Mouse (Mus musculus) embryonic facial prominence, embryonic 15.5 days (tissue): ENCODE data around the gene Slco2a1. TPM values are rescaled to one million over a fixed set of nuclear protein-coding genes. Genes with fewer than 3 reads are reported as not detected.

Source experiments
- ATAC-seq: fragments of 200-750 bp; cut with Nextera tagmentation; 2 replicates; pipeline ENCODE4 v1.8.0; 2017; ENCODE audit warnings: low read depth, moderate TSS enrichment; ENCODE audit not compliant: insufficient number of reproducible peaks, low FRiP score, low TSS enrichment
- H3K27ac ChIP-seq: fragments of 300-500 bp; sonication (generic); replicated peaks from 2 replicates; pipeline ENCODE4 v1.5.1; 2015; ENCODE audit warnings: mild to moderate bottlenecking, inconsistent platforms
- H3K27me3 ChIP-seq: fragments of 300-500 bp; sonication (generic); 2 replicates; pipeline ENCODE4 v1.6.1; 2015; ENCODE audit warnings: inconsistent platforms
- H3K36me3 ChIP-seq: fragments of 300-500 bp; sonication (generic); 2 replicates; pipeline ENCODE4 v1.6.1; 2015; ENCODE audit warnings: mild to moderate bottlenecking, inconsistent platforms
- H3K4me1 ChIP-seq: fragments of 300-500 bp; sonication (generic); 2 replicates; pipeline ENCODE4 v1.6.1; 2015; ENCODE audit warnings: inconsistent platforms
- H3K4me2 ChIP-seq: fragments of 300-500 bp; sonication (generic); replicated peaks from 2 replicates; pipeline ENCODE4 v1.6.1; 2015; ENCODE audit warnings: mild to moderate bottlenecking, inconsistent platforms
- H3K4me3 ChIP-seq: fragments of 300-500 bp; sonication (generic); replicated peaks from 2 replicates; pipeline ENCODE4 v1.5.1; 2015; ENCODE audit warnings: mild to moderate bottlenecking, inconsistent platforms
- H3K9ac ChIP-seq: fragments of 300-500 bp; sonication (generic); 2 replicates; pipeline ENCODE4 v1.6.1; 2015; ENCODE audit warnings: inconsistent platforms
- H3K9me3 ChIP-seq: fragments of 300-500 bp; sonication (generic); replicated peaks from 2 replicates; pipeline ENCODE4 v1.6.1; 2016; ENCODE audit warnings: inconsistent platforms
- WGBS: fragments of 180-500 bp; shearing (Covaris S2); methylation state at CpG from one replicate; pipeline ENCODE4 v1.1.7; 2015; 5-methylcytosine and 5-hydroxymethylcytosine counted together
- polyA plus RNA-seq: library from polyadenylated mRNA; unstranded; fragments of >200 nt; fragmentation: Nextera tagmentation; extraction: Ambion mirVana; gene quantifications from 2 replicates; pipeline ENCODE4 v1.2.1, GENCODE M21; 2015

Gene Slco2a1
- polyA plus RNA-seq, 1 experiment from 2014 or later = 10.9 TPM

DNA sequence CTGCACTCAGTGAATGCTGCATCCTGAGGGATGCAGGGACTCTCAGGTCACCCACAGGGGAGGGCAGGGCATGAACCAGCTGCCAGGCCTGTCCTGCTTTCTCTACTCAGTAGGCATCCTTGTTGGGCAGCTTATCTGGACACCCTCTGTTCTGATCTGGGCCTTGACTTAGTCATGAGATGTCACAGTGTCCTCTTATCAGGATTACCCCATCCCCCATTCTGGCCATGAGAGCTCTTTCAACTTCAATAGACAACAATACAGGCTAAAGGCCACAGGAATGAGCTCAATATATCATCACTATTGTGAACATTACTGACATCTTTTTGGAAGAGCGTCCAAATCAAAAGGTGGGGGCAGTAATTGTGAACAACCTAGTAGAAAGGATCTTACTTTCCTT is 3.4 kb upstream of the Slco2a1 start:
- 81% methylated on average over 1 of the region's 1 CpGs for WGBS
- Histone ChIP-seq H3K4me1 (0 out of 2 replicates have a peak, but pooled peaks cover 4% of the 10 kb centered on the region), H3K9ac (no peak overlapping the region), H3K27me3 (no peaks in the 10 kb centered on the region), H3K9me3 (no peaks in the 10 kb centered on the region), H3K4me2 (no peak overlapping the region), H3K36me3 (no peaks in the 10 kb centered on the region), H3K4me3 (no peak overlapping the region), H3K27ac (no peak overlapping the region)
- no peak for ATAC-seq

- no peak overlapping the region for H3K9ac ChIP-seq
- H3K27me3 ChIP-seq = no peaks in the 10 kb centered on the region
- no peaks in the 10 kb centered on the region for H3K36me3 ChIP-seq
- peaks cover 10% of the 10 kb centered on the region; the same call in 1 of the 2 replicates for H3K4me1 ChIP-seq
- no peaks in the 10 kb centered on the region for H3K9me3 ChIP-seq
- WGBS = 32% methylated on average over 4 of the region's 4 CpGs
- no peak overlapping the region for H3K27ac ChIP-seq
- H3K4me3 ChIP-seq = no peak overlapping the region
- ATAC-seq = no peak
- H3K4me2 ChIP-seq = no peak overlapping the region
Observed at GRCm38 (mm10) chr9:102985939-102986338, 2.6 kb upstream of the Slco2a1 start.

DNA sequence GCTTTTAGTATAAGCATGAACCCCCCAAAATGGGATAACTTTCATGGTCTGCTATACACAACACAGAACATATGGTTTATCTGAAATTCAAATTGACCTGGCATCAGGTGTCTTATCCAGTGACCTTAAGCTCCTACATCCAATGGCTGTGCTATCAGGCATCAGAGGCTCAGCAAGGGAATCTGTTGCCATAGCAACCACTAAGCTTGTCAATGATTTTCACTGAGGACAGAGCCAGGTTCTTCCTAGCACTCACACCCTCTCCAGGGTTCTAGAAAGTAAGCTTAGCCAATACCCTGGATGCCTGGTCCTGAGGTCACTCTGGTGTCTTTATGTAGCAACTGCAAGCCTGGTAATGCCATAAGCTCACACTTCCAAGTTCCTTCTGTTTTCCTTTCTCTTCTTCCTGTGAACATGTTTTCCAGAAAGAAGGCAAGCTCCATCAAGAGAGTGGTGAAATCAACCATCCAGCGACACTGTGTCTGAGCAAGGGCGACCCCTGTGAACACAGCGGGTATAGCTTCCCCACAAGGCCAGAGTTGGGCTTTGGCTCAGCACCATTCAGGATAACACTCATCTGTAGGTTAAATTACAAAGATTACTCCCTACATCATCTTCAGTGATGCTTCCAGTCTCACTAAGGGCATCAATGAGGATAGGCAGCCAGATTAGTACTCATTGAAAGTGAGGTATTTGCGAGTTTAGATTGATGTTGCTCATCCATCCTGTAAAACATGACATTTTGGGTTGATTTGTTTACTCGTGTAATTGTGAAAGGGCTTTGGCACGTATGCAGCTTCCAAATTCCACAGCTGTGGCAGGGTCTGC is 2.0 kb downstream of the Slco2a1 start:
- no peak for ATAC-seq
- 34% methylated on average over 6 of the region's 6 CpGs for WGBS
- no peak overlapping the region for H3K27ac ChIP-seq
- no peaks in the 10 kb centered on the region for H3K9me3 ChIP-seq
- no peak overlapping the region for H3K9ac ChIP-seq
- no peak overlapping the region for H3K4me3 ChIP-seq
- H3K27me3 ChIP-seq = no peaks in the 10 kb centered on the region
- H3K36me3 ChIP-seq = no peaks in the 10 kb centered on the region
- no peak overlapping the region for H3K4me2 ChIP-seq
- H3K4me1 ChIP-seq = peaks cover 19% of the 10 kb centered on the region

DNA sequence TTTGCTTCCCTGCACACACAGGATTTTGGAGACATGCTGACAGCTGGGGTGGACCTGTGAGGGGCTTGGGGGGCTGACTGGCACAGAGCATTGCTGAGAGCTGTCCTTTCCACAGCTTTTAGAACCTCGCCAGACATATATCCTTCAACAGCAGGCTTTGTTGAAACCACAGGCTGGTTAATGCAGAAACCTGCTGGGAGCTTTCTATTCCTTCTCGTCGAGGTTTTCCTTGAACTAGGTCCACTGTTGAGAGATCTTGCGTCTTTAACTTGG is 2.6 kb downstream of the Slco2a1 start:
- no peaks in the 10 kb centered on the region for H3K36me3 ChIP-seq
- no peak overlapping the region for H3K27ac ChIP-seq
- ATAC-seq = no peak
- H3K9ac ChIP-seq = no peak overlapping the region
- H3K27me3 ChIP-seq = no peaks in the 10 kb centered on the region
- no peak overlapping the region for H3K4me2 ChIP-seq
- peaks cover 19% of the 10 kb centered on the region for H3K4me1 ChIP-seq
- 45% methylated on average over 4 of the region's 4 CpGs for WGBS
- H3K9me3 ChIP-seq = no peaks in the 10 kb centered on the region
- no peak overlapping the region for H3K4me3 ChIP-seq

GRCm38 (mm10) chr9:102992877-102993276 is 4.4 kb downstream of the Slco2a1 start:
- Histone ChIP-seq H3K9me3 (no peaks in the 10 kb centered on the region), H3K4me2 (no peak overlapping the region), H3K27ac (no peak overlapping the region), H3K4me1 (peaks cover 19% of the 10 kb centered on the region), H3K36me3 (no peaks in the 10 kb centered on the region), H3K27me3 (no peaks in the 10 kb centered on the region), H3K9ac (no peak overlapping the region), H3K4me3 (no peak overlapping the region)
- WGBS = 37% methylated on average over 6 of the region's 6 CpGs
- ATAC-seq = no peak

GRCm38 (mm10) chr9:102993764-102994163 is 5.3 kb downstream of the Slco2a1 start:
- 69% methylated on average over 5 of the region's 5 CpGs for WGBS
- H3K9ac ChIP-seq = no peak overlapping the region

GRCm38 (mm10) chr9:102995800-102996635 is 7.5 kb downstream of the Slco2a1 start:
- 83% methylated on average over 12 of the region's 12 CpGs for WGBS
- H3K9me3 ChIP-seq = no peaks in the 10 kb centered on the region
- H3K27me3 ChIP-seq = no peaks in the 10 kb centered on the region
- no peak for ATAC-seq
- H3K36me3 ChIP-seq = no peaks in the 10 kb centered on the region
- H3K4me2 ChIP-seq = no peak overlapping the region
- no peak overlapping the region for H3K27ac ChIP-seq
- H3K4me1 ChIP-seq = peaks cover 12% of the 10 kb centered on the region; the same call in 1 of the 2 replicates
- H3K9ac ChIP-seq = no peak overlapping the region
- H3K4me3 ChIP-seq = no peak overlapping the region

More at GRCm38 (mm10) chr9:102993764-102994163, 5.3 kb downstream of the Slco2a1 start:
- Histone ChIP-seq H3K27ac (no peak overlapping the region), H3K4me2 (no peak overlapping the region), H3K27me3 (no peaks in the 10 kb centered on the region), H3K36me3 (no peaks in the 10 kb centered on the region), H3K4me3 (no peak overlapping the region), H3K9me3 (no peaks in the 10 kb centered on the region), H3K4me1 (peaks cover 19% of the 10 kb centered on the region)
- ATAC-seq = no peak; the same call in 1 of the 2 replicates

GRCm38 (mm10) chr9:103000384-103000783 is 11.9 kb downstream of the Slco2a1 start:
- H3K4me1 ChIP-seq = no peaks in the 10 kb centered on the region
- no peak overlapping the region for H3K4me3 ChIP-seq
- no peaks in the 10 kb centered on the region for H3K27me3 ChIP-seq
- H3K27ac ChIP-seq = no peak overlapping the region
- H3K9me3 ChIP-seq = no peaks in the 10 kb centered on the region
- H3K36me3 ChIP-seq = no peaks in the 10 kb centered on the region
- no peak for ATAC-seq
- 77% methylated on average over 7 of the region's 7 CpGs for WGBS
- no peak overlapping the region for H3K4me2 ChIP-seq
- no peak overlapping the region for H3K9ac ChIP-seq

DNA sequence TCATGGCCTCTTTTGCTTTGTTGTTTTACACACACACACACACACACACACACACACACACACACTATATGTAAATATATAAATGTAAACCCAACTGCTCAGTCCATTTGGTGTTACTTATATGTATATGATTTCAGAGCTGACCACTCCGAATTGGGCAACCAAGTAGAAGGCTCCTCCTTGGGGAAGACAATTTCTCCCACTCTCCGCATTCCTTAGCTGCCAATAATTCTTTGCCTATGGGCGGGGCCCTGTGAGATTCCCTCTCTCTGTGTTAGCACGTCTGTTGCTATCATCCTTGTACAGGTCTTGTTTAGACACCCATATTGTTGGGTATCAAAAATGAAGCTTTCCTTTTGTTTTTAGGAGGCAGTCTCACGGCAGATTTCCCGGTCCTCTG is 15.8 kb downstream of the Slco2a1 start:
- no peak overlapping the region for H3K4me2 ChIP-seq
- no peak for ATAC-seq

DNA sequence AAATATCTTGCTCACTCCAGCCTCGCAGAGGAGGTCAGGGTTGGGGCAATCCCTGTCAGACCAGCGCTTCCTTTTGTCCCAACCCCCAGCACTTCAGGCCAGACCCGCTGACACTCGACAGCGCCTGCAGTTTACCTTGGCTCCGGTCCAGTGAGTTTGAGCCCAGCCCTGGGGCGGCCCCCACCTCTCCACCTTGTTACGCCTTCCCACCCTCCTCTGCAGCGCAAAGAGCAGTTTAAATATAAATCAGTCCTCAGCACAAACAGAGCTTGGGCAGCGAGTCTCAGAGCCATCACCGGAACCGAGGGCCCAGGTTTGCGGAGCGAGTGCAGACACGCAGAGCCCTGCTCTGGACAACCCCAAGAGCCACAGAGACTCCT is 19.2 kb downstream of the Slco2a1 start:
- H3K27me3 ChIP-seq = no peaks in the 10 kb centered on the region
- ATAC-seq = peak; percentile 71; the same call in 1 of the 2 replicates
- no peaks in the 10 kb centered on the region for H3K9me3 ChIP-seq
- H3K4me1 ChIP-seq = peaks cover 24% of the 10 kb centered on the region
- peak overlapping the region; percentile 68 for H3K27ac ChIP-seq
- H3K36me3 ChIP-seq = no peaks in the 10 kb centered on the region
- 0 out of 2 replicates have a peak overlapping the region, but pooled peaks have one; percentile 54 for H3K9ac ChIP-seq
- WGBS = 3% methylated on average over 15 of the region's 15 CpGs
- peak overlapping the region; percentile 52 for H3K4me3 ChIP-seq
- H3K4me2 ChIP-seq = peak overlapping the region; percentile 96

More for the DNA sequence above, 15.8 kb downstream of the Slco2a1 start:
- 65% methylated on average over 6 of the region's 6 CpGs for WGBS
- Histone ChIP-seq H3K27ac (no peak overlapping the region), H3K27me3 (no peaks in the 10 kb centered on the region), H3K36me3 (no peaks in the 10 kb centered on the region), H3K9ac (no peak overlapping the region), H3K4me3 (no peak overlapping the region), H3K4me1 (peaks cover 21% of the 10 kb centered on the region), H3K9me3 (no peaks in the 10 kb centered on the region)

DNA sequence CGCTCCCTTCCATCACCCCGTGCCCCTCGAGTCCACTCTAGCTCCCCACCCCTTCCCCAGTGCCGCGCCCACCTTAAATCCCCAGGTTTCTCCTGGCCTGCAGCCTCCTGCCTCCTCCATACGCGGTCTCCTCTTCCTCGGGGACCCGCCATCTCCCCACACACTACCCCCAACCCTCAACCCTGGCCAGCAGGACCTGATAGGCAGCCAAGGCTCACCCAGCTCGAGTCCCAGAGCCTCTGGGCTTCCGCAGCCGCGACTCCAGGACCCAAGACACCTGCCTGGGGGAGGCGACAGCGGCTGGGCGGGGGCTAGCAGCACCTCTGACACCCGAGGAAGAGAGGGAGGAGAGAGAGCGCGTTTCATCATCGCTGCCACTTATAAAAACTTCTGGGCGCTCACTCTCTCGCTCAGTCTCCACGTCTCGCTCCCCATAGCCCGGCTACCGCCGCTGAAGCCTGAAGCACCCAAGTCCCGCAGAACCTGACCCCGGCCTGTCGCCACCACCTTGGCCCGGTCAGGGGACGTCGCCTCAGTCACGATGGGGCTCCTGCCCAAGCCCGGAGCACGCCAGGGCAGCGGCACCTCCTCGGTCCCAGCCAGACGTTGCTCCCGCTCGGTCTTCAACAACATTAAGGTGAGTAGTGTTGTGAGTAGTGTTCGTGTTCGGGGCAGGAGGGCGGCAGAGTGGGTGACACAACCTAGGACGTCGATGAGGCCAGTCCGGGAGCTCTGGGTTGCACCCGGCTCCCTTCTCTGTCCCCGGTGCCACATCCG is 19.8 kb downstream of the Slco2a1 start:
- no peaks in the 10 kb centered on the region for H3K27me3 ChIP-seq
- H3K27ac ChIP-seq = peak overlapping the region; percentile 68
- H3K9me3 ChIP-seq = no peaks in the 10 kb centered on the region
- H3K9ac ChIP-seq = peak overlapping the region; percentile 54
- no peaks in the 10 kb centered on the region for H3K36me3 ChIP-seq
- H3K4me2 ChIP-seq = peak overlapping the region; percentile 96
- peak overlapping the region; percentile 52 for H3K4me3 ChIP-seq
- 0 out of 2 replicates have a peak, but pooled peaks have one; percentile 20 for ATAC-seq
- WGBS = under 1% methylated on average over 49 of the region's 50 CpGs
- H3K4me1 ChIP-seq = peaks cover 26% of the 10 kb centered on the region
